Mouse (Mus musculus) urinary bladder, adult 2 months (tissue): Measurements from ENCODE around the gene Tmem144. TPM values are rescaled to one million over a fixed set of nuclear protein-coding genes. Genes with fewer than 3 reads are reported as not detected.
"Not testable (repeated sequence)": the region's sequence is repeated elsewhere in the genome, so short reads cannot be mapped to it uniquely, and the experiment has no call there.

Source experiments
- DNase-seq: peaks from one replicate; pipeline ENCODE4 v3.0.0; 2022; ENCODE audit warnings: low spot score
- polyA plus RNA-seq: library from polyadenylated mRNA; depleted of rRNA; stranded (reverse); fragments of >200 nt; gene quantifications from 2 replicates; pipeline ENCODE4 v1.2.3, GENCODE M21; 2012; rRNA removed

Gene Tmem144
- polyA plus RNA-seq, 1 experiment: 0.32 TPM

DNA sequence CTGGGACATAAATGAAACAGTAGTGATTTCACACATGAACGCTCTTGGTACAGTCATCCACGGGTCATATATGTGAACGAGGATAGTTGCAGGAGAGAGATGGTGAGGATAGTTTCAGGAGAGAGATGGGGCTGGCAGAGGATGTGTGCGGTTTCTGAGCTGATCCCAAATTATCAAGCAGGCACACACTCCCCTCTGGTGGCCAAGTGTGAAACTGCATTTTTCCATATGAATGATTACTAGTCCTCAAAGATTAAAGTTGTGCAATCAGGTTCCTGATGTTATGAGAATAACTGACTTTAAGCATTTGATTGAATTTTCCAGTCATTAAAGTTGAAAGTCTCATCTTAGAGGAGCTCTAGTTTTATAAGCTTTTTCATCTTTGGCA lies 43.4 kb downstream of the Tmem144 start:
- DNase-seq: no peak

DNA sequence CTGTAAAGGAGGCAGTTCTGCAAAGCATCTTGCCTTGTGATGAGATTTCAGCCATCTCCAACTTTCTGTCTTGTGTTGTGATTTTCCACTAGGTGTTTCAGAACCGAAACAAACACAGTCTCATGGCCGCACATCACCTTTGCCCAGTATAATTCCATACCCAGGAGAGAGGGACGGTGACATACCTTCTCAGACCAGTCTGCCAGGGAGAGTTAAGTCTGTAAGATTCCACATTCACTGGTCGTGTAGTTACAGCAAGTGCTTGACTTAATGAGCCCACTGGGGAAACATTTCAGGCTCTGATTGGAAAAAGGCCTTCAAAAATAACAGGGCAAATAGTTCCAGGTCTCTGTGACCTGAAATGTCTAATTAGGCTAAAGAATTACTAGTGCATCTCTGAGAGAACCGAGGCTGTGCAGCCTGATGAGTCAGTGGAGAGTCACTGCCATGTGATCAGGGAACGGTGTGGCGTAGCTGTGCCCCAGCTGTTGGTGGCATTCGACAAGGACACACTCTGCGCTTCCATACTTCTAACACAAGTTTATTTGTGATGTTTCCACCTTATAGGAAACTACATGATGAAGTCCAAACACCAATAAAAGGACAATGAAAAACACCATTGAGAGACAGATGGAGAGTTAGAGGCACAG lies 43.9 kb downstream of the Tmem144 start:
- DNase-seq: no peak

DNA sequence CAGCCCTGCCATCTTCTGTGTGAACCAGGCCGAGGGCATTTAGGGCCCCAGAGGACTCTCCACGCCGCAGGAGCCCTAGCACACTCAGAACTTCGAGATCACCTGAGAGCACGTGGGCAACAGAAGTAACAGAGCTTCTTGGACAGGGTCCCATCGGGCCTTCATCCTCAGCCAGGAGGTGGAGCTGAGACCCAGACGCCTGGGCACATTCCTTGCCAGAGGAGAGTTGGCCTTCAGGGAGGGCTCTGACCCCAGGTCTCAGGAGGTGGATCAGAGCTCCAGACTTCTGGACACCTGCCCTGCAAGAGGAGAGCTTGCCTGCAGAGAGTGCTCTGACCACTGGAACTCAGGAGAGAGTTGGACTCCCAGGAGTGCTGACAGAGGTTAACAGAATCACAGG lies 51.8 kb downstream of the Tmem144 start:
- DNase-seq: not testable (repeated sequence)

DNA sequence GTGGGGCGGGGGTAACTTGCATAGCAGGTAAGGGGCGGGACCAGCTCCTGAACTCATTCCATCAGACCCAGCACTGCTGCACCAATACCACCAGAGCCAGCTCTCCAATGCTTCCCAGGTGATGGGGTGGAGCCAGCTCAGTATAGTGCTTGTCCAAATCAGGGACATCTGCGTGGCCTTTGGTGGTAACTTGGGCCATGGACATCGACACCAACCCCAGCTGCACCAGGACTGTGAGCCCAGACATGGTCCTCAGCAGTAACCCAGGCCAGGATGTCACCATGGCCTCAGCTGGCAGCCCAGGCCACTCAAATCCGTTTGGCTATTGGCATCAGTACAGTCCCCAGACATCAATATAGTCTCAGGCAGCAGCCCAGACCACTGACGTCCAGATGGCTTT lies 60.3 kb downstream of the Tmem144 start:
- no peak for DNase-seq

DNA sequence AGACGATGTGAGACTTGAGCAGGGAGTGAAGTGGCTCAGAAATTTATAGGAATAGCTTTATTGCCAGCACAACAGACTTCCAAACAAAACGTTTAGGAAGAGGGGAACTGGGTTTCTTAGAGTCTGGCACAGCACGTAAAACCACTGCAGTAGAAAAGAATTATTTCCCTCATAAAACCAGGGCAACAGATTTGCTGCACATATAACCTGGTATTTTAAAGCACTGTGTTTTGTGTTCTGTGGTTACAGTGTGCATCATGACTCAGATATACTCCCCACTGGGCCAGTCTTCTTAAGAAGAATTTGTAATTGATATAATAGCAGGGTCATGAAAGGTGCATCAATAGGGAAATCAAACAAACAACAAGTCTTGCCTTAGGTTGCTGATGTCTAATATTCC lies 62.2 kb downstream of the Tmem144 start:
- no peak for DNase-seq

DNA sequence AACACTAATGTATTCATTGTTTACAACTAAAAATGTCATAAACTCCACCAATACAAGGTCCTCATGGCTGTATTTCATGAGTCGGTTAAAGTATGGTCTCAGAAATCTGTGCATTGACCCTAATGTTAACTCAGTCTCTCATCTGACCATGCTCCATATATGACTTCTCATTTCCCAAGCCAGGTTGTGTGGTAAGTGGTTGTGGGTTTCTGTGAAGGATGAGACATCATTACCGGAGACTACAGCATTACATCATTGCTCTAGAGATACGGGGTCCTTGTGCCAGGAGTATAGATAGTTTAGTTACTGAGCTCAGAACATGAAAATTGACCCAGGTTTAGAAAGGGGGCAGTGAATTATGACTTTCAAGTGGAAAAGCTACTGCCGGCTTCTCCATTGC lies 63.0 kb downstream of the Tmem144 start:
- no peak for DNase-seq

GRCm38 (mm10) chr3:79788959-79789358 lies 63.6 kb downstream of the Tmem144 start:
- DNase-seq: no peak

- no peak for DNase-seq
Observed at GRCm38 (mm10) chr3:79784362-79784736, 68.2 kb downstream of the Tmem144 start.

DNA sequence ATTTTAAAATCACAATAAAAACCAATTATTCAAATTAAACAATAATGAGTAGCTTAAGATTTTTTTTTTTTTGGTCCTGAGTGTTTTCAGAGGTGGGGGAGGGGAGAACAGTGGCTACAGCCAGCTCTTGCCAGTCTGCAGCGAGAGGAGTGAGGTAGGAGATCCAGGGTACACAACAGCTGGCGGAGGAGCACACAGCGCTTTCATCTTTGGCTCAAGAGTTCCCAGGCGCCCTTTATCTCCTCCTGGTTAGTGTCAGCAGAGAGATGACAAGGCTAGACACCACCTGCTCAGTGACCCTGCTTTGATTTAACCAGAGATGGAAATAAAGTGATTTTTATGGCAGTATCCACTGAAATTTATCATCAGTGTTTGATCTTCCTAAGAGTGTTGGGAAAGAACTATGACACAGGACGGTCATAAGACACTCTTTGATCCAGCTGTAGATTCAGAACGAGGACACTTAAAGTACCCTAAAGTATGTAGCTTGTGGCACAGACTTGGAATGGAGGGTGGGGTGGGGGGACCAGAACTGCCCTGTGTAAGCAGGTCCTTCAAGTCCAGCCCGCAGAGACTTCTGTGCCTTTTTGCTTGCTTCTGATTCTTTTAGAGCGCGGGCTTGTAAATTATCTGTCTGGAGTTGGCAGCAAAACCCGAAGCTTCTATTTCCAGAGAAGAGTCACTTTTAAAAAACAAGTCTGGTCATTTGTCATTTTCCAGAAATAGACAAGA lies 68.8 kb downstream of the Tmem144 start:
- no peak for DNase-seq

GRCm38 (mm10) chr3:79772701-79773100 lies 79.9 kb downstream of the Tmem144 start:
- DNase-seq: no peak

Other genes with a start within 250 kb of the Tmem144 start
- gene 4930579G24Rik, start 223.7 kb downstream of the Tmem144 start, polyA plus RNA-seq: 3.6 and 3.7 TPM in 2 replicates
- 32.6 and 34.3 TPM in 2 replicates for gene Etfdh, start 223.3 kb downstream of the Tmem144 start, polyA plus RNA-seq
- 0.38 and 0.40 TPM in 2 replicates for gene Rxfp1, start 114.9 kb downstream of the Tmem144 start, polyA plus RNA-seq
- 13.7 and 15.5 TPM in 2 replicates for gene Fam198b, start 31.8 kb upstream of the Tmem144 start, polyA plus RNA-seq